Mouse (Mus musculus): Measurements from ENCODE around the gene Cd1d1.

Cd1d1 gene

DNA sequence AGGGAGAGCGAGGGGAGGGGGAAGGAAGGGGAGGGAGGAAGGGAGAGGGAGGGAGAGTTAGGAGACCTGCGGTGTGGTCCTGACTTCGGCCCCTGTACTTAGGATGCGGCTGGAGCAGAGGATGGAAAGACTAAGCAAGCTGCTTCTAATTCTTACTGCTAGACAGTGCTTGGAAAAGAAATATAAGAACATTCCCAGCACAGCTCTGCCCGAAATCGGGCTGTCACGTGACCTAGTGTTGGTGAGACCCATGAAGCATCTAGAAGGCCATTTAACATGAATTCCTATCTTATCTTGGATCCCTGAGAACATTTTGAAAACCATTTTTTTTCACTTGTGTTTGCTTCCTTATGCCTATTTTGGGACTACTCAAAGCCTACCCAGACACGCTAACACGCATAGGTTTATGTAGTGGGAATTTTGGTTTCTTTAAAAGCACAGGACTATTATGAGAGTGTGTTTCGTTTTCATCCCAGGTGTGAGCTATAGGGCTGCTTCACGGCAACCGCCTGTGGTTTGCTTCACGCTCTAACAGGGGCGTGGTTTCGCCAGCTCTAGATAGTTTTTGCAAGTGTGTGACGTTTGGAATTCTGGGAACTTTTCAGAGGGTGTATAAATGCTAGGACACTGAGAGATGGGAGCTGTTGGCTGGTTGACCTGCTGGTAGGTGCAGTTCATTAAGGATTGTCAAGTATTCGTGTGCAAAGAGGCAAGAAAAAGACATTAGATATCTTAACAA, 38.4 kb downstream of the Cd1d1 start:
- DNase-seq: no peak

- no peak for DNase-seq
These were observed 40.2 kb downstream of the Cd1d1 start for GRCm38 (mm10) chr3:86959088-86959487.

DNA sequence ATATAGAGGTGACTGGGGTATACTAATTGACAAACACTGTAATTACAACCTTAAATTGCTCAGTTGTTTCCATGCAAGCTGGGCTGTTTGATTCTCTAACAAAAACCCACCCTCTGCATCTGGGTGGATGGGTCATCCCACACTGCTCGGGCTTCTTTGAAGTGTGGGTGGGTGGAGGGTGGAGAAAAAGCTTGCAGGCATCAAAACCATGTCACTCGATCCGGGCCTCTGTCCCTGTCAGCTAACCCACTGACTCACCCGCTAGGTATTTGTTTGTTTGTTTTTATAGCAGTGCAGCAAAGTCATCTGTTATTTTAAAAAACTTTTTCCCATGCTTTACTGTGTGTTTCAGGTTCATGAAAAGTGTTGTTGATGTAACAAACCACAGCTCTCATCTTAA, 43.9 kb downstream of the Cd1d1 start:
- DNase-seq: no peak

DNA sequence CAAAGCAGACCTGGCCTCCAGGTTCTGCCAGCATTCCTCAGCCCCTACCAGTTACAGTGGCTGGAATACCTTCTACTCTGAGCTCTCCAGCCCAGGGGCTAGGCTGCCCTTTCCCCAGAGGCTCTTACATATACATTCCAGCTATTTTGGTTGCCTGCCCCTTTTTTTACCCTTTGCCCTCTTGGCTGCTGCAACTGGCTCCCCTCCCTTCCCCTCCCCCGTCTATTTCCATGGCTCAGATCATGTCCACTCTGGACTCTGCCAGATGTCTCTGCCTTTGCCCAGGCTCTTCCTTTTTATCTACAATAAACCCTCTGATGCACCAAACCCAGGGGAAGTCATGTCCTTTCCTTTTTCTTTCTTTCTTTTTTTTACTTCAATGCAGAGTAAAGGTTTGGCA, 44.7 kb downstream of the Cd1d1 start:
- no peak for DNase-seq

DNA sequence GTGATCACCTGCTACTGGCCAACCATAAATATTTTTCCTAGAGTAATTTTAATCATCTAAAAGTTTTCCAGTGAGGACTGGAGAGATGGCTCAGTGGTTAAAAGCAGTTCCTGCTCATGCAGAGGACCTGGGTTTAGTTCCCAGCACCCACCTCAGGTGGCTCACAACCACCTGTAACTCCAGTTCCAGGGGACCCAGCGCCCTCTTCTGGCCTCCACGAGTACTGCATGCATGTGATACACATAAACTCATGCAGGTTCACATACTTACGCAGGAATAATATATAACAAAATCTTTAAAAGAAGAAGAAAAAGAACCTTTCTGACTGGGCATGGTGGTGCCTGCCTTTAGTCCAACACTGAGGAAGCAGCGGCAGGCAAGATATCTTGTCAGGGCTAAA, 45.4 kb downstream of the Cd1d1 start:
- DNase-seq: no peak

DNA sequence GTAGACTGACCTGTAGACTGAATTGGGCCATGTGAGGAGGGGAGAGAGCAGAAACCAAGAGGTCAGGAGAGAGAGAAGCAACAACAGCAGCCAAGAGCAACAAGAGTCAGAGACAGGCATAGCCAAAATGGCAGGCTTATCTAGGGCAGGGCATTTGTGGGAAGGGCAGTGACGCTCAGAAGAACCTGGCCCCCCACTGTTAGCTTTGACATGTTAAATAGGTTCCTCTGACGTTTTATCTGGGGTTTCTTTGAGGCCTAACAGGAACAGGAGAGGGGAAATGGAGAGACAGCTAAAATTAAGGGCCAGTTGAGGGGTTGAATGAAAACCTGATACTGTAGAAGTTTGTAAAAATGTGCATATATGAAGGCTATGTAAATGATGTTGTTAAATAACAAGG, 48.6 kb downstream of the Cd1d1 start:
- DNase-seq: no peak

Measured in cerebellum, adult 8-10 months (tissue).